Mouse (Mus musculus): ENCODE measurements around the gene Zfp704.

GRCm38 (mm10) chr3:9441566-9442540 lies 168.0 kb downstream of the Zfp704 start:
- TF ChIP-seq CTCF (IDR thresholded peaks at IDR 0.05; ENCODE audit: extremely low read depth, insufficient read depth, insufficient read length, insufficient replicate concordance) (no peak), POLR2A (IDR thresholded peaks at IDR 0.05; ENCODE audit: low read depth, low read length) (no peak)

All from spleen, adult 2 months (tissue).